In genomic region chr8:70170748-70171147, GRCm38 (mm10) we compare ENCODE assay signal across 20 mouse cellular contexts. TPM values are rescaled to one million over a fixed set of nuclear protein-coding genes. Genes with fewer than 3 reads are reported as not detected.
DNase-seq lines count a peak whose midpoint lies in the region; ATAC-seq and TF ChIP-seq lines count a peak whose summit lies in the region.
"Had no signal": no experiment of that assay in that cellular context is flagged by ENCODE, and none has a peak within 500 bp of the region (broad histone marks: within the 10 kb centered on the region; RNA-seq: fewer than 3 reads in every experiment).

No protein-coding gene starts in this region.

- WGBS in kidney, embryonic 14.5 days: 70% methylated on average over 3 of the region's 3 CpGs
- WGBS in kidney, embryonic 15.5 days: 56% methylated on average over 3 of the region's 3 CpGs

- peaks cover 13% of the 10 kb centered on the region for H3K79me2 ChIP-seq in CH12.LX (replicated peaks; ENCODE audit: control insufficient read depth, extremely low read depth, insufficient read depth, poor library complexity, severe bottlenecking)

- DNase-seq in kidney, adult 18-20 months: peak; percentile 57
- no peak for DNase-seq in CH12.LX (ENCODE audit: extremely low read depth)
- peak; percentile 78 to 81 for DNase-seq in kidney, postnatal 36 days
- DNase-seq in urinary bladder, adult 18-20 months (ENCODE audit: low spot score in 2 of 2): no peak
- no peak for DNase-seq in layer of hippocampus, adult 9-11 months
- DNase-seq in lung, postnatal 36 days: no peak
- DNase-seq: adrenal gland, adult 2 months; adrenal gland, postnatal 25 days; cerebellum, adult 2 months; cerebellum, postnatal 10 days; forebrain, postnatal 0 days; gastrocnemius, postnatal 14 days; heart, adult 2 months had no signal

- no peaks in the 10 kb centered on the region; the same call in 1 of the 2 replicates for H3K27me3 ChIP-seq in kidney, embryonic 14.5 days (ENCODE audit: control insufficient read depth, insufficient read depth, low read length)
- H3K27me3 ChIP-seq in CH12.LX (replicated peaks): no peaks in the 10 kb centered on the region
- H3K27me3 ChIP-seq in kidney, embryonic 15.5 days: peaks cover 9% of the 10 kb centered on the region

- dilution Hi-C loops in CH12.LX (cut with MboI; ENCODE audit: extremely low pct_ligation_motif_present, extremely low pct_unique_long_range_greater_than_20kb, low sequenced_read_pairs): no loop called here

- peaks cover 6% of the 10 kb centered on the region; the same call in 1 of the 2 replicates for H3K4me1 ChIP-seq in kidney, embryonic 14.5 days (ENCODE audit: control insufficient read depth, insufficient read depth, low read length)
- H3K4me1 ChIP-seq in CH12.LX (ENCODE audit: control insufficient read depth in 1 of 2, insufficient read depth in 2 of 2): peaks cover 24 to 82% of the 10 kb centered on the region in 2 experiments
- H3K4me1 ChIP-seq in kidney, embryonic 15.5 days: peaks cover 39% of the 10 kb centered on the region

- in situ Hi-C loops in CH12.LX (cut with MboI; ENCODE audit: low pct_ligation_motif_present, low pct_unique_long_range_greater_than_20kb, low sequenced_read_pairs): loop anchor here (5.0 kb wide), 1 partner anchor 42 kb away; the partner anchor contains the start of gene Slc25a42

- no peak for TF ChIP-seq CTCF in CH12.LX (conservative IDR thresholded peaks at IDR 0.05 in 1 of 2, IDR thresholded peaks at IDR 0.05 in 1 of 2; ENCODE audit: low read depth in 2 of 2, low read length in 2 of 2)

- ATAC-seq in kidney, embryonic 14.5 days (ENCODE audit: low FRiP score, low TSS enrichment): no peak
- ATAC-seq in kidney, embryonic 15.5 days (replicated peaks; ENCODE audit: low FRiP score): no peak
- ATAC-seq: forebrain, embryonic 13.5 days; forebrain, postnatal 0 days had no signal

- no peak overlapping the region for H3K4me2 ChIP-seq in kidney, embryonic 14.5 days (replicated peaks; ENCODE audit: low read depth, low read length)
- peak overlapping the region; percentile 23; the same call in 1 of the 2 replicates for H3K4me2 ChIP-seq in CH12.LX (ENCODE audit: insufficient read depth, low read depth, poor library complexity, severe bottlenecking)
- no peak overlapping the region for H3K4me2 ChIP-seq in kidney, embryonic 15.5 days
- H3K4me2 ChIP-seq: heart, embryonic 11.5 days; heart, embryonic 15.5 days had no signal

- peaks cover 3% of the 10 kb centered on the region; the same call in 1 of the 2 replicates for H3K36me3 ChIP-seq in kidney, embryonic 14.5 days (ENCODE audit: control insufficient read depth, insufficient read depth, low read length)
- H3K36me3 ChIP-seq in CH12.LX (replicated peaks in 1 of 2; ENCODE audit: control insufficient read depth in 1 of 2, insufficient read depth in 1 of 2, low read length in 1 of 2): peaks cover 24 to 40% of the 10 kb centered on the region in 2 experiments
- 0 out of 2 replicates have a peak, but pooled peaks cover 8% of the 10 kb centered on the region for H3K36me3 ChIP-seq in kidney, embryonic 15.5 days
- H3K36me3 ChIP-seq: heart, embryonic 15.5 days had no signal

- TF ChIP-seq EP300 in CH12.LX (IDR thresholded peaks at IDR 0.05; ENCODE audit: low read length): no peak

- TF ChIP-seq RAD21 in CH12.LX (IDR thresholded peaks at IDR 0.05; ENCODE audit: low read depth, low read length): no peak

- no peak overlapping the region for H3K27ac ChIP-seq in kidney, embryonic 14.5 days (ENCODE audit: low read depth, low read length)
- no peak overlapping the region; the same call in 1 of the 2 replicates for H3K27ac ChIP-seq in CH12.LX (ENCODE audit: insufficient read depth, low read depth)
- 0 out of 2 replicates have a peak overlapping the region, but pooled peaks have one; percentile 33 for H3K27ac ChIP-seq in kidney, embryonic 15.5 days
- H3K27ac ChIP-seq: forebrain, embryonic 13.5 days; heart, adult 2 months; heart, embryonic 15.5 days had no signal

- H3K9ac ChIP-seq in kidney, embryonic 14.5 days (ENCODE audit: low read depth, low read length): no peak overlapping the region
- H3K9ac ChIP-seq in CH12.LX (ENCODE audit: insufficient read depth, low read depth): no peak overlapping the region
- no peak overlapping the region for H3K9ac ChIP-seq in kidney, embryonic 15.5 days
- H3K9ac ChIP-seq: forebrain, embryonic 13.5 days; forebrain, postnatal 0 days; heart, embryonic 15.5 days had no signal

- no peaks in the 10 kb centered on the region for H3K9me3 ChIP-seq in kidney, embryonic 14.5 days (ENCODE audit: control insufficient read depth, low read length)
- H3K9me3 ChIP-seq in CH12.LX (replicated peaks; ENCODE audit: low read length): no peaks in the 10 kb centered on the region
- H3K9me3 ChIP-seq in kidney, embryonic 15.5 days (replicated peaks): no peaks in the 10 kb centered on the region
- H3K9me3 ChIP-seq: embryonic facial prominence, embryonic 10.5 days; forebrain, embryonic 13.5 days; heart, embryonic 15.5 days; hindbrain, embryonic 10.5 days had no signal

- H3K4me3 ChIP-seq in kidney, embryonic 14.5 days (ENCODE audit: low read length): no peak overlapping the region
- H3K4me3 ChIP-seq in CH12.LX (replicated peaks in 1 of 3; ENCODE audit: low read depth in 2 of 3, low read length in 2 of 3, poor library complexity in 1 of 3): no peak overlapping the region
- H3K4me3 ChIP-seq in kidney, embryonic 15.5 days (replicated peaks): no peak overlapping the region
- H3K4me3 ChIP-seq: forebrain, embryonic 13.5 days; heart, adult 2 months; heart, embryonic 15.5 days; hindbrain, embryonic 10.5 days had no signal

- no peak for TF ChIP-seq POLR2A in CH12.LX (IDR thresholded peaks at IDR 0.05; ENCODE audit: low read depth, low read length)

TF ChIP-seq in CH12.LX, 34 proteins besides CTCF, POLR2A, EP300 and RAD21:
- TF ChIP-seq POLR2AphosphoS2 (IDR thresholded peaks at IDR 0.05; ENCODE audit: low read depth, low read length) (peak; percentile 84; the same call in 1 of the 2 replicates), BHLHE40 (IDR thresholded peaks at IDR 0.05; ENCODE audit: low read depth, low read length) (no peak)

RNA-seq across cellular contexts. Expression of gene Tmem161a, which starts 1.4 kb away (rescaled TPM):
- polyA plus RNA-seq in kidney, embryonic 14.5 days (2014; fragmentation: Nextera tagmentation; extraction: Ambion mirVana): 43.6 and 47.5 TPM in 2 replicates
- total RNA-seq in CH12.LX (2012; rRNA removed) (54.2 and 65.0 TPM in 2 replicates), CH12.LX (2014; rRNA removed) (68.2 and 73.6 TPM in 2 replicates)
- 42.3 and 48.5 TPM in 2 replicates for polyA plus RNA-seq in CH12.LX (2012; ENCODE audit: insufficient read length, low read depth)
- polyA plus RNA-seq in kidney, embryonic 15.5 days (2015; fragmentation: Nextera tagmentation; extraction: Ambion mirVana): 71.8 and 76.3 TPM in 2 replicates

RNA-seq across cellular contexts. Expression of gene Mef2b, which starts 31.2 kb away (rescaled TPM):
- 0.30 and 0.97 TPM in 2 replicates for polyA plus RNA-seq in kidney, embryonic 14.5 days (2014; fragmentation: Nextera tagmentation; extraction: Ambion mirVana)
- total RNA-seq in CH12.LX (2012; rRNA removed) (194 and 232 TPM in 2 replicates), CH12.LX (2014; rRNA removed) (60.1 and 61.0 TPM in 2 replicates)
- polyA plus RNA-seq in CH12.LX (2012; ENCODE audit: insufficient read length, low read depth): 130 and 168 TPM in 2 replicates
- 0.17 and 0.29 TPM in 2 replicates for polyA plus RNA-seq in kidney, embryonic 15.5 days (2015; fragmentation: Nextera tagmentation; extraction: Ambion mirVana)

RNA-seq across cellular contexts. Expression of gene Borcs8, which starts 31.4 kb away (rescaled TPM):
- polyA plus RNA-seq in kidney, embryonic 14.5 days (2014; fragmentation: Nextera tagmentation; extraction: Ambion mirVana): 49.6 and 64.5 TPM in 2 replicates
- 56.4 and 63.9 TPM in 2 replicates for total RNA-seq in CH12.LX (2012; rRNA removed)
- total RNA-seq in CH12.LX (2014; rRNA removed): 22.2 and 28.7 TPM in 2 replicates
- 44.0 and 45.8 TPM in 2 replicates for polyA plus RNA-seq in CH12.LX (2012; ENCODE audit: insufficient read length, low read depth)
- 45.0 and 47.8 TPM in 2 replicates for polyA plus RNA-seq in kidney, embryonic 15.5 days (2015; fragmentation: Nextera tagmentation; extraction: Ambion mirVana)

RNA-seq across cellular contexts. Expression of gene Rfxank, which starts 31.8 kb away (rescaled TPM):
- 18.6 and 19.6 TPM in 2 replicates for polyA plus RNA-seq in kidney, embryonic 14.5 days (2014; fragmentation: Nextera tagmentation; extraction: Ambion mirVana)
- 13.8 and 17.2 TPM in 2 replicates for total RNA-seq in CH12.LX (2012; rRNA removed)
- total RNA-seq in CH12.LX (2014; rRNA removed): 10.5 and 13.4 TPM in 2 replicates
- 9.5 and 12.3 TPM in 2 replicates for polyA plus RNA-seq in CH12.LX (2012; ENCODE audit: insufficient read length, low read depth)
- polyA plus RNA-seq in kidney, embryonic 15.5 days (2015; fragmentation: Nextera tagmentation; extraction: Ambion mirVana): 18.3 and 22.7 TPM in 2 replicates

RNA-seq across cellular contexts. Expression of gene Nr2c2ap, which starts 39.6 kb away (rescaled TPM):
- 25.5 and 40.7 TPM in 2 replicates for polyA plus RNA-seq in kidney, embryonic 14.5 days (2014; fragmentation: Nextera tagmentation; extraction: Ambion mirVana)
- total RNA-seq in CH12.LX (2012; rRNA removed): 22.7 and 27.4 TPM in 2 replicates
- 15.6 and 16.4 TPM in 2 replicates for total RNA-seq in CH12.LX (2014; rRNA removed)
- polyA plus RNA-seq in CH12.LX (2012; ENCODE audit: insufficient read length, low read depth): 61.3 and 71.3 TPM in 2 replicates
- polyA plus RNA-seq in kidney, embryonic 15.5 days (2015; fragmentation: Nextera tagmentation; extraction: Ambion mirVana): 31.4 and 34.8 TPM in 2 replicates

Comparison
In these comparisons a context has a peak if more than half of its experiments do, and no peak if none do; other contexts are left out.
1. DNase-seq: peak in kidney, adult 18-20 months (single experiment) and kidney, postnatal 36 days (2 of 2); none in CH12.LX (single experiment), urinary bladder, adult 18-20 months (0 of 2), layer of hippocampus, adult 9-11 months (single experiment) and lung, postnatal 36 days (single experiment).
2. RNA of gene Mef2b, which starts 31.2 kb away (polyA plus RNA-seq): 130 to 168 TPM in CH12.LX; 0.30 to 0.97 TPM in kidney, embryonic 14.5 days and 0.17 to 0.29 TPM in kidney, embryonic 15.5 days; every median in the first group is over 10 times any median in the second.